Mouse (Mus musculus): ENCODE data around the gene Atg14. TPM values are rescaled to one million over a fixed set of nuclear protein-coding genes. Genes with fewer than 3 reads are reported as not detected.

The Atg14 gene
- polyA plus RNA-seq, 1 experiment from 2014 or later, result 10.2 TPM

- H3K4me1 ChIP-seq (replicated peaks; ENCODE audit: control insufficient read depth, insufficient read depth, low read length), result no peaks in the 10 kb centered on the region
- no peak overlapping the region for H3K4me2 ChIP-seq
- H3K27ac ChIP-seq (ENCODE audit: low read depth, low read length), result no peak overlapping the region
- ATAC-seq (replicated peaks; ENCODE audit: low FRiP score) (no peak), DNase-seq (ENCODE audit: low spot score) (no peak)
- no peak overlapping the region for H3K4me3 ChIP-seq (ENCODE audit: low read depth, low read length)
- H3K9ac ChIP-seq (ENCODE audit: low read depth, low read length), result no peak overlapping the region
- H3K36me3 ChIP-seq (ENCODE audit: control insufficient read depth, insufficient read depth, low read length), result peaks cover 6% of the 10 kb centered on the region; the same call in 1 of the 2 replicates
- no peaks in the 10 kb centered on the region for H3K9me3 ChIP-seq (ENCODE audit: control insufficient read depth, low read length)
- no peaks in the 10 kb centered on the region for H3K27me3 ChIP-seq (replicated peaks; ENCODE audit: control insufficient read depth, insufficient read depth, low read length)
- WGBS, result 95% methylated on average over 5 of the region's 5 CpGs
Measured at GRCm38 (mm10) chr14:47555225-47555624, 15.2 kb downstream of the Atg14 start.

GRCm38 (mm10) chr14:47554236-47554635, 16.2 kb downstream of the Atg14 start:
- 81% methylated on average over 4 of the region's 4 CpGs for WGBS
- ATAC-seq (replicated peaks; ENCODE audit: low FRiP score) (no peak), DNase-seq (ENCODE audit: low spot score) (no peak)
- no peak overlapping the region for H3K9ac ChIP-seq (ENCODE audit: low read depth, low read length)
- no peak overlapping the region for H3K4me3 ChIP-seq (ENCODE audit: low read depth, low read length)
- no peaks in the 10 kb centered on the region for H3K27me3 ChIP-seq (replicated peaks; ENCODE audit: control insufficient read depth, insufficient read depth, low read length)
- H3K9me3 ChIP-seq (ENCODE audit: control insufficient read depth, low read length), result no peaks in the 10 kb centered on the region
- peaks cover 6% of the 10 kb centered on the region; the same call in 1 of the 2 replicates for H3K36me3 ChIP-seq (ENCODE audit: control insufficient read depth, insufficient read depth, low read length)
- no peak overlapping the region for H3K27ac ChIP-seq (ENCODE audit: low read depth, low read length)
- H3K4me1 ChIP-seq (replicated peaks; ENCODE audit: control insufficient read depth, insufficient read depth, low read length), result no peaks in the 10 kb centered on the region
- H3K4me2 ChIP-seq, result no peak overlapping the region

DNA sequence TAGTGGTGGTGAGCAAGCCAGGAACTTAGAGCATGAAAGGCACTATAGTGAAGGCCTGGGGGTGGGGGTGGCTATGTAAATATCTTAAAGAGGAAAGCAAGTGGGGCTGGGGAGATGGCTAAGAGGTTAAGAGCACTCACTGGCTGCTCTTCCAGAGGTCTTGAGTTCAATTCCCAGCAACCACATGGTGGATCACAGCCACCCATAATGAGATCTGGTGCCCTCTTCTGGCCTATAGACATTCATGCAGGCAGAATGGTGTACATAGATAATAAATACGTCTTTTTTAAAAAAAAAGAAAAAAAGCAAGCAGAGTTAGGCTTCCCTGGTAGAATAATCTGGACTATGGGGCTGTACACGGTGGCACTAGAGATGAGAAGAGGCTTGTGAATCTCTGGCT, 17.1 kb downstream of the Atg14 start:
- 80% methylated on average over 2 of the region's 2 CpGs for WGBS
- DNase-seq (ENCODE audit: low spot score) (no peak), ATAC-seq (replicated peaks; ENCODE audit: low FRiP score) (no peak)
- H3K9me3 ChIP-seq (ENCODE audit: control insufficient read depth, low read length), result no peaks in the 10 kb centered on the region
- no peaks in the 10 kb centered on the region for H3K27me3 ChIP-seq (replicated peaks; ENCODE audit: control insufficient read depth, insufficient read depth, low read length)
- no peaks in the 10 kb centered on the region for H3K4me1 ChIP-seq (replicated peaks; ENCODE audit: control insufficient read depth, insufficient read depth, low read length)
- no peak overlapping the region for H3K27ac ChIP-seq (ENCODE audit: low read depth, low read length)
- no peak overlapping the region for H3K4me2 ChIP-seq
- peaks cover 6% of the 10 kb centered on the region; the same call in 1 of the 2 replicates for H3K36me3 ChIP-seq (ENCODE audit: control insufficient read depth, insufficient read depth, low read length)
- H3K4me3 ChIP-seq (ENCODE audit: low read depth, low read length), result no peak overlapping the region
- no peak overlapping the region for H3K9ac ChIP-seq (ENCODE audit: low read depth, low read length)

- Histone ChIP-seq H3K27me3 (replicated peaks; ENCODE audit: control insufficient read depth, insufficient read depth, low read length) (no peaks in the 10 kb centered on the region), H3K4me3 (ENCODE audit: low read depth, low read length) (no peak overlapping the region), H3K9me3 (ENCODE audit: control insufficient read depth, low read length) (no peaks in the 10 kb centered on the region), H3K4me2 (no peak overlapping the region), H3K9ac (ENCODE audit: low read depth, low read length) (no peak overlapping the region), H3K4me1 (replicated peaks; ENCODE audit: control insufficient read depth, insufficient read depth, low read length) (no peaks in the 10 kb centered on the region), H3K27ac (ENCODE audit: low read depth, low read length) (no peak overlapping the region), H3K36me3 (ENCODE audit: control insufficient read depth, insufficient read depth, low read length) (peaks cover 13% of the 10 kb centered on the region; the same call in 1 of the 2 replicates)
- DNase-seq (ENCODE audit: low spot score) (no peak), ATAC-seq (replicated peaks; ENCODE audit: low FRiP score) (no peak)
- 92% methylated on average over 6 of the region's 6 CpGs for WGBS
Measured at GRCm38 (mm10) chr14:47551668-47552067, 18.8 kb downstream of the Atg14 start.

GRCm38 (mm10) chr14:47544877-47545276, 25.6 kb downstream of the Atg14 start:
- Histone ChIP-seq H3K4me1 (replicated peaks; ENCODE audit: control insufficient read depth, insufficient read depth, low read length) (peaks cover 14% of the 10 kb centered on the region), H3K27ac (ENCODE audit: low read depth, low read length) (peak overlapping the region; percentile 59), H3K9ac (ENCODE audit: low read depth, low read length) (no peak overlapping the region), H3K27me3 (replicated peaks; ENCODE audit: control insufficient read depth, insufficient read depth, low read length) (no peaks in the 10 kb centered on the region), H3K4me2 (peak overlapping the region; percentile 36), H3K4me3 (ENCODE audit: low read depth, low read length) (no peak overlapping the region), H3K9me3 (ENCODE audit: control insufficient read depth, low read length) (no peaks in the 10 kb centered on the region), H3K36me3 (ENCODE audit: control insufficient read depth, insufficient read depth, low read length) (peaks cover 20% of the 10 kb centered on the region)
- 72% methylated on average over 4 of the region's 4 CpGs for WGBS
- ATAC-seq (replicated peaks; ENCODE audit: low FRiP score), result peak; percentile 64
- no peak for DNase-seq (ENCODE audit: low spot score)

DNA sequence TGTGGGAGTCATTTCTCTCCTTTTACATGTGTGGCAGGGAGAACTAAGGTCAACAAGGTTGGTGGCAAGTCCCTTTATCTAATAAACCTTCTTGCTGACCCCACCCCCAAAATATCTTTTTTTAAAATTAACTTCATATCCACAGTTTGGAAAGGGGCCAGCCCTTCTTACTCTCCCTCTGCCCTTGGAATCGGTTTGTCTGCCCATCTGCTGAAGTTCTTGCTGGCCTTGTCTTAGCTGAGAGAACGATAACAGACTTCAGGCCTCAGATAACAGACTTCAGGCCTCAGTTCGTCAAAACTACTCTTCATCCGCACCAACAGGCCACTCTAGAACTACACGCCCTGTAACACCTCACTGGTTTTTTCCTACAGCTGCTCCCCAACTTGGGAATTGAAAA, 26.2 kb downstream of the Atg14 start:
- H3K4me3 ChIP-seq (ENCODE audit: low read depth, low read length), result no peak overlapping the region
- H3K9me3 ChIP-seq (ENCODE audit: control insufficient read depth, low read length), result no peaks in the 10 kb centered on the region
- 53% methylated on average over 5 of the region's 5 CpGs for WGBS
- H3K36me3 ChIP-seq (ENCODE audit: control insufficient read depth, insufficient read depth, low read length), result peaks cover 20% of the 10 kb centered on the region
- H3K27me3 ChIP-seq (replicated peaks; ENCODE audit: control insufficient read depth, insufficient read depth, low read length), result no peaks in the 10 kb centered on the region
- ATAC-seq (replicated peaks; ENCODE audit: low FRiP score), result peak; percentile 89
- no peak for DNase-seq (ENCODE audit: low spot score)
- H3K9ac ChIP-seq (ENCODE audit: low read depth, low read length), result no peak overlapping the region
- H3K4me1 ChIP-seq (replicated peaks; ENCODE audit: control insufficient read depth, insufficient read depth, low read length), result peaks cover 14% of the 10 kb centered on the region
- H3K4me2 ChIP-seq, result peak overlapping the region; percentile 36
- peak overlapping the region; percentile 59 for H3K27ac ChIP-seq (ENCODE audit: low read depth, low read length)

DNA sequence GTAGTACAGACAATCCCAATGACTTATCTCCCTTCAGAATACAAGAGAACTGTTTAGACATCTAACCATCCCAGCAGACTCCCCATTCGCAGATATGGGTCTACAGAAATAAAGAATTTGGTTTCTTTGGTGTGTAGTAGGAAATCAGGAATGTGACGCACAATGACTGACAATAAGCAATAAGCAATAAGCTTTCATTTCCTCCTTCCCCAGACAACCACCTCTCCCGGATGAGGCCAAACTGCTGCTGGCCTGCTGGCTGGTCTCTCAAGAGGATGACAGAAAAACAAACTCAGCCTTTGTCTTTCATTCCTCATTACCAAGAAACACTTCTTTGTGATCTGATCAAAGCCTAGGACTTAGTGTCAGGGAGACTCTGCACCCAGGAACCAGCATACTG, 28.2 kb downstream of the Atg14 start:
- Histone ChIP-seq H3K36me3 (ENCODE audit: control insufficient read depth, insufficient read depth, low read length) (peaks cover 17% of the 10 kb centered on the region), H3K4me1 (replicated peaks; ENCODE audit: control insufficient read depth, insufficient read depth, low read length) (peaks cover 14% of the 10 kb centered on the region), H3K4me2 (no peak overlapping the region), H3K4me3 (ENCODE audit: low read depth, low read length) (no peak overlapping the region), H3K9ac (ENCODE audit: low read depth, low read length) (no peak overlapping the region), H3K27me3 (replicated peaks; ENCODE audit: control insufficient read depth, insufficient read depth, low read length) (no peaks in the 10 kb centered on the region), H3K27ac (ENCODE audit: low read depth, low read length) (no peak overlapping the region), H3K9me3 (ENCODE audit: control insufficient read depth, low read length) (no peaks in the 10 kb centered on the region)
- no peak for ATAC-seq (replicated peaks; ENCODE audit: low FRiP score)
- 83% methylated on average over 3 of the region's 3 CpGs for WGBS
- no peak for DNase-seq (ENCODE audit: low spot score)

DNA sequence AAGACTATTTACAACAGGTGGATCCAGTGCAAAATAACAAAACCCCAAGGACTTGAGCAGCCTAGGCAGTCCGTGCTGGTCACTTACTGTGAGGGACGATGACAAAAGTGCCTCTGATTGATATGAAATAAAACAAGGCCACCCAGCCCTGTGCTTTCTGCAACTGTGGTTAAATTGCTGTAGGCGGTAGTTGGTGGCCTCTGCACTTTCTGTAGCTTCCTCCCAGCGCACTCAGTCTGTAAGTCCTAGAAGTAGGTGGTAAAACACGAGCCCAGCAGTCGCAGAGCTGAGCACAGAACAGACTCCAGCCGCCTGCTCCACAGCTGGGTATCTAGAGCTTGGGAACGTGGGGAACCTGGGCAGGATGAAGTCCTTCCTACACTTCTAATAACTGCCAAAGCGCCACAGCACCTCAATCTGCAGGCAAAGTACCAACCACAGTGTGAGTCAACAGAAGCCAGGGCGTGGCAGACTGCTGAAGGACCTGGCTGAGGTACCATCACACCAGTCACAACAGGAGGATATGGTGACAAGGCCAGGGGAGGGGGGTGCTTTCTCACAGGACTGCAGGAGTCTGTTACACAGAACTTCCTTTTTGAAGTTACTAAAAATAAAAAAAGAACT, 29.0 kb downstream of the Atg14 start:
- no peak overlapping the region for H3K27ac ChIP-seq (ENCODE audit: low read depth, low read length)
- no peak overlapping the region for H3K4me2 ChIP-seq
- no peak for DNase-seq (ENCODE audit: low spot score)
- H3K4me3 ChIP-seq (ENCODE audit: low read depth, low read length), result no peak overlapping the region
- H3K9ac ChIP-seq (ENCODE audit: low read depth, low read length), result no peak overlapping the region
- peaks cover 14% of the 10 kb centered on the region for H3K4me1 ChIP-seq (replicated peaks; ENCODE audit: control insufficient read depth, insufficient read depth, low read length)
- 82% methylated on average over 10 of the region's 10 CpGs for WGBS
- ATAC-seq (replicated peaks; ENCODE audit: low FRiP score), result no peak
- peaks cover 11% of the 10 kb centered on the region for H3K36me3 ChIP-seq (ENCODE audit: control insufficient read depth, insufficient read depth, low read length)
- no peaks in the 10 kb centered on the region for H3K9me3 ChIP-seq (ENCODE audit: control insufficient read depth, low read length)
- H3K27me3 ChIP-seq (replicated peaks; ENCODE audit: control insufficient read depth, insufficient read depth, low read length), result no peaks in the 10 kb centered on the region

DNA sequence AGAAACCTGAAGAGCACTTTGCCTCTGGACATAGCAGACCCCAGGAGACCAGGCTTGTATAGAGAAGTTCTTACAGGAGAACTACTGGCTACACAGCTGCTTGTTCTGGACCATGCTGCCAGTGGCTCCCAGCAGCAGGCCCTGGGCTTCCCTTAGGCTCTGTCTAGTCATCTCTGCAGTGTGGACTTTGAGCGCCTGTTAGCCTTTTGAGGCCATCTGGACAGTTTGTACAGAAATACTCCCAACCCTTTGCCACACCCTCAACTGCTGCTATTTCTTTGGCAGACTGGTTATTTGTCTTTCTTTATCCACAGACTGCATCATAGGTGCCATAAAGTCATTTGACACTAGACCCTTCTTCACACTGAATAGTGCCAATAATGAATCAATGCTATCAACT, 35.4 kb downstream of the Atg14 start:
- H3K9ac ChIP-seq (ENCODE audit: low read depth, low read length), result no peak overlapping the region
- ATAC-seq (replicated peaks; ENCODE audit: low FRiP score) (no peak), DNase-seq (ENCODE audit: low spot score) (no peak)
- H3K4me1 ChIP-seq (replicated peaks; ENCODE audit: control insufficient read depth, insufficient read depth, low read length), result peaks cover 23% of the 10 kb centered on the region
- no peak overlapping the region for H3K27ac ChIP-seq (ENCODE audit: low read depth, low read length)
- no peak overlapping the region for H3K4me2 ChIP-seq
- no peaks in the 10 kb centered on the region for H3K9me3 ChIP-seq (ENCODE audit: control insufficient read depth, low read length)
- no peak overlapping the region for H3K4me3 ChIP-seq (ENCODE audit: low read depth, low read length)
- peaks cover 2% of the 10 kb centered on the region; the same call in 1 of the 2 replicates for H3K36me3 ChIP-seq (ENCODE audit: control insufficient read depth, insufficient read depth, low read length)
- WGBS, result 74% methylated on average over 1 of the region's 1 CpGs
- no peaks in the 10 kb centered on the region for H3K27me3 ChIP-seq (replicated peaks; ENCODE audit: control insufficient read depth, insufficient read depth, low read length)

Data from liver, embryonic 11.5 days (tissue).